Mouse (Mus musculus): ENCODE data around the gene Tax1bp3. TPM values are rescaled to one million over a fixed set of nuclear protein-coding genes. Genes with fewer than 3 reads are reported as not detected.
A peak's percentile ranks its signal among the peaks of the same experiment; 100 is the strongest.

Tax1bp3 gene
- polyA plus RNA-seq, 1 experiment = 19.3 TPM

DNA sequence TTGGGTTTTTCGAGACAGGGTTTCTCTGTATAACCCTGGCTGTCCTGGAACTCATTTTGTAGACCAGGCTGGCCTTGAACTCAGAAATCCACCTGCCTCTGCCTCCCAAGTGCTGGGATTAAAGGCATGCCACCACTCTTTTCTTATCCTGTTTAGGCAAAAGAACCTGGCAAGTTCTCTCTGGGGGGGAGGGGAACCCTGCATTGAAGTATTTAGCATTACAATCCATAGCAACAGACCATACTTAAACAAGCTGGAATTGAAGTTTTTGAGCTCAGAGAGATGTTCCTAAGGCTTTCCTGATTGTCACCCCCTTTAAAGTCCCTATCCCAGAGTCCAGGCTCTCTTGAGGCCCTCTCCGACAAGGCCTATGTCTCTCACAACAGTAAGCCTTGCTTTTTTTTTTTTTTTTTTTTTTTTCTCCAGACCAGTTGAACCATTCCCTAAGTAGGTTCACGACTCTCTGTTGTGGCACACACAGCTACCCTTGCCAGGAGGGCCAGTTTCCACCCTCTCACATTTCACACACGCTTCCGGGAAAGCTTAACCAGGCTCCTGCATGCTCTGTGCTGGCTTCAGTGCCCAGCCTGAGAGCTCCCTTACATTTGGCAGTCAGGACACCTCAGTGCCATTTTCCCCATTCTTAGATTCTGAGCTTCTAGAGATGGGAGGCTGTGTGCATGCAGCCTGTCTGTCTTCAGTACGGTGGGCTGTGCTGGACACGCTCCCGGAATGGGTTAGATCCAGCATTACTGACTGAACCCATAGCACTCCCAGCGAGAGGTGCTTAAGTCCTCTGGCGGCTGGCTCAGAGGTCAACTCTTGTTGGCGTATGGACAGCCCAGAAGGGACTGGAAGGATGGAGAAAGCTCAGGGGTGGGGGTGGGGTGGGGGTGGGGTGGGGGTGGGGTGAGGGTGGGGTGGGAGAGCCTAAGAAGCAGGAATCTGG lies 30.6 kb upstream of the Tax1bp3 start:
- H3K4me1 ChIP-seq = peaks cover 15% of the 10 kb centered on the region
- peaks cover 13% of the 10 kb centered on the region for H3K27me3 ChIP-seq (replicated peaks)
- no peak for TF ChIP-seq GATA1 (IDR thresholded peaks at IDR 0.05; ENCODE audit: borderline replicate concordance, low read length)
- TF ChIP-seq FLI1 (IDR thresholded peaks at IDR 0.05; ENCODE audit: low read length) = no peak
- H3K4me3 ChIP-seq (replicated peaks) = no peak overlapping the region
- no peaks in the 10 kb centered on the region for H3K36me3 ChIP-seq (replicated peaks; ENCODE audit: low read length)
- no peaks in the 10 kb centered on the region for H3K9me3 ChIP-seq

GRCm38 (mm10) chr11:73146975-73147365 lies 29.9 kb upstream of the Tax1bp3 start:
- Histone ChIP-seq H3K36me3 (replicated peaks; ENCODE audit: low read length) (no peaks in the 10 kb centered on the region), H3K27me3 (replicated peaks) (peaks cover 13% of the 10 kb centered on the region), H3K4me3 (replicated peaks) (no peak overlapping the region), H3K4me1 (peaks cover 15% of the 10 kb centered on the region), H3K9me3 (no peaks in the 10 kb centered on the region)
- TF ChIP-seq FLI1 (IDR thresholded peaks at IDR 0.05; ENCODE audit: low read length) = no peak
- TF ChIP-seq GATA1 (IDR thresholded peaks at IDR 0.05; ENCODE audit: borderline replicate concordance, low read length) = no peak

DNA sequence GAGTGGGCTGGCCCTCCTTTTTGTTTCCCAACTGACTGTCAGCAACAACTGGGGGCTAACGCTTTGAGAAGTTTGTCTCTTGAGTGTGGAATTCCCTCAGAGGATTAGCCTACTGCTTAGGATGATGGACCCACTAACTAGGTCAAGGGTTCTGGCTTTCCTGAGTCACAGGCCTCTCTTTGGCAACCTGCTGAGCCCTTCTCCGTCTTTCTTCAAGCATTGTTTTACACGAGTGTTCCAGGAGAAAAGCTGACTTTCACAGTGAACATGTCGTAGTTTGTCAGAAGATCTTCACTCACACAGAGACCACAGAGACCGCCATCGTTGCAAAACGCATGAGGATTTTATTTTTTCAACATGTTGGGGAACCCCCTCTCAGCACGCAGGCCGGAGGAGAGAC lies 28.7 kb upstream of the Tax1bp3 start:
- Histone ChIP-seq H3K27me3 (replicated peaks) (peaks cover 17% of the 10 kb centered on the region), H3K4me1 (peaks cover 12% of the 10 kb centered on the region), H3K9me3 (no peaks in the 10 kb centered on the region), H3K4me3 (replicated peaks) (no peak overlapping the region), H3K36me3 (replicated peaks; ENCODE audit: low read length) (no peaks in the 10 kb centered on the region)
- TF ChIP-seq FLI1 (IDR thresholded peaks at IDR 0.05; ENCODE audit: low read length) (no peak), GATA1 (IDR thresholded peaks at IDR 0.05; ENCODE audit: borderline replicate concordance, low read length) (no peak)

DNA sequence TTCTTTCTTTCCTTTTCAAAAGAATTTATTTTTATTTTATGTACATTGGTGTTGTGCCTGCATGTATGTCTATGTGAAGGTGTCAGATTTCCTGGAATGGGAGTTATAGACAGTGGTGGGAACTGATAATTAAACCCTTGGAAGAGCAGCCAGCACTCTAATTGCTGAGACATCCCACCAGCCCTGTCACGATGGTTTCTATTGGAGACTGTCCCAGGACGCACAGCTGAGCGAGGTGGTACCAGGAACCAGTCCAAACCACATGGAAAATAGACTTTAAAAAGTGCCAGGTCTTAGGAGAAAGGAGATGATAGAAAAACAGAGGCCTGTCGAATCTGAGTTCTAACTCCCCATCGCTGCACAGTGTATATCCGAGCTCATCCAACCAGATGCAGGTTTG lies 21.8 kb upstream of the Tax1bp3 start:
- Histone ChIP-seq H3K9me3 (no peaks in the 10 kb centered on the region), H3K4me3 (replicated peaks) (no peak overlapping the region), H3K27me3 (replicated peaks) (peaks cover 67% of the 10 kb centered on the region), H3K4me1 (peaks cover 8% of the 10 kb centered on the region), H3K36me3 (replicated peaks; ENCODE audit: low read length) (no peaks in the 10 kb centered on the region)
- no peak for TF ChIP-seq FLI1 (IDR thresholded peaks at IDR 0.05; ENCODE audit: low read length)
- no peak for TF ChIP-seq GATA1 (IDR thresholded peaks at IDR 0.05; ENCODE audit: borderline replicate concordance, low read length)

DNA sequence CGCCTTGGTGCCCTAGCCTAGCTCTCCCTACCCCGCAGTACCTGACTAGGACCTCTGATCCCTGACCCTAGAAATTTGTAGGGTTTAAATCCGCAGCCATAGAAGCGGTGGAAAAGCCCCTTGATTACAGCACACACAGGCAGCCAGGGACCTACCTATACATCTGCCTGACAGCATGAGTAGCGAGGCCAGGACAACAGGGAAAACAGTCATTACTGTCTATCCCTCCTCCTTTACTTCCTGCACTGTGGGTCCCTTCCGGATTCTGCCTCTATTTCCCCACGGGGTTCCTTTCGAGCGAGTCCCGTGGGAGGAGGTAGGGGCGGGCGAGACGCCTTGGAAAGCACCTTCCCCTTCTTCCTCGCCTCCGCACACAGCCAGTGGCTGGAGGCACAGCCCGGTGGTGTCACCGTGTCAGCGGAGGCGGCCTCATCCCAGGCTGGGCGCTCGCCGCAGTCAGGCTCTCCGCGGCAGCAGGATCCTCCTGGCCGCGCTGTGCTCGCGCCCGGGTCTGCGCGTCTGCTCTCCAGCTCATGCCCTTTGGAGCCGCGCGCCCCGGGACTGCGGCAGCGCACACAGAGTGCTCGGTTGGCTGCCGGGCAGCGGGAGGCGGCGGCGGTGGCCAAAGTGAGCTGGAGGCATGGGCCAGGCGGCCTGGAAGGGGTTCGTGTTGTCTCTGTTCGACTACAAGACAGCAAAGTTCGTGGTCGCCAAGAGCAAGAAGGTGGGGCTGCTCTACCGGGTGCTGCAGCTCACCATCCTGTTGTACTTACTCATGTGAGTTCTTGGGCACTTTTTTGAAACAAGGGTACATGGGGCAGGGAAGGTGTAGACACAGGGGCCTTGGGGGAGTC lies 16.7 kb upstream of the Tax1bp3 start, which contains the start of gene P2rx5:
TSS of gene P2rx5 (plus strand) at position 465 of the 854 bp plus-strand sequence.
- TF ChIP-seq FLI1 (IDR thresholded peaks at IDR 0.05; ENCODE audit: low read length) (no peak), GATA1 (IDR thresholded peaks at IDR 0.05; ENCODE audit: borderline replicate concordance, low read length) (no peak)
- Histone ChIP-seq H3K36me3 (replicated peaks; ENCODE audit: low read length) (no peaks in the 10 kb centered on the region), H3K4me3 (replicated peaks) (peak within 1 kb of the TSS; percentile 91), H3K9me3 (no peaks in the 10 kb centered on the region), H3K4me1 (peaks cover 43% of the 10 kb centered on the region), H3K27me3 (replicated peaks) (peaks cover 56% of the 10 kb centered on the region)

DNA sequence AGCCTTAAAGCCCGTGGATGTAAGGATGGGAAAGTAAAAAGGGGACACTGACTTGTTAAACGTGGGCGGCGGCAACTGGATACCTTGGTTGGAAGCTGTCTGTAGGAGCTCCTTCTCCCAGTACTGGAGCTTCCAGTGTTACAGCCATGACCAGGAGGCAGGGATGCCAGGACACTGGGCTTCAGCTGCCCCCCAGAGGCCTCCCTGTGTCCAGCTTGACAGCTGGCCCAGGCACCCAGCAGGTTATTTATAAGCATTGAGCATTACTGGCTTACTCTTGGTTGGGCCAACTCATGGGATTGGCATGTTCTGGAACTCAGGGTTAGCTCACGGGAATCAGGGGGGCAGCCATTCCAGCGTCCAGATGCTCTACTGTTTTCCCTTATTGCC lies 16.1 kb upstream of the Tax1bp3 start:
- peak overlapping the region; percentile 91 for H3K4me3 ChIP-seq (replicated peaks)

GRCm38 (mm10) chr11:73161616-73162015 lies 15.3 kb upstream of the Tax1bp3 start:
- H3K4me3 ChIP-seq (replicated peaks) = peak overlapping the region; percentile 91
- peaks cover 2% of the 10 kb centered on the region for H3K36me3 ChIP-seq (replicated peaks; ENCODE audit: low read length)
- peaks cover 57% of the 10 kb centered on the region for H3K4me1 ChIP-seq
- TF ChIP-seq GATA1 (IDR thresholded peaks at IDR 0.05; ENCODE audit: borderline replicate concordance, low read length) (no peak), FLI1 (IDR thresholded peaks at IDR 0.05; ENCODE audit: low read length) (no peak)
- peaks cover 46% of the 10 kb centered on the region for H3K27me3 ChIP-seq (replicated peaks)
- H3K9me3 ChIP-seq = no peaks in the 10 kb centered on the region

More for the DNA sequence above, 16.1 kb upstream of the Tax1bp3 start:
- Histone ChIP-seq H3K36me3 (replicated peaks; ENCODE audit: low read length) (no peaks in the 10 kb centered on the region), H3K27me3 (replicated peaks) (peaks cover 50% of the 10 kb centered on the region), H3K4me1 (peaks cover 49% of the 10 kb centered on the region), H3K9me3 (no peaks in the 10 kb centered on the region)
- no peak for TF ChIP-seq FLI1 (IDR thresholded peaks at IDR 0.05; ENCODE audit: low read length)
- no peak for TF ChIP-seq GATA1 (IDR thresholded peaks at IDR 0.05; ENCODE audit: borderline replicate concordance, low read length)

GRCm38 (mm10) chr11:73162284-73162683 lies 14.6 kb upstream of the Tax1bp3 start:
- H3K4me3 ChIP-seq (replicated peaks) = no peak overlapping the region
- TF ChIP-seq GATA1 (IDR thresholded peaks at IDR 0.05; ENCODE audit: borderline replicate concordance, low read length) (no peak), FLI1 (IDR thresholded peaks at IDR 0.05; ENCODE audit: low read length) (no peak)
- peaks cover 39% of the 10 kb centered on the region for H3K27me3 ChIP-seq (replicated peaks)
- H3K36me3 ChIP-seq (replicated peaks; ENCODE audit: low read length) = peaks cover 2% of the 10 kb centered on the region
- H3K9me3 ChIP-seq = no peaks in the 10 kb centered on the region
- peaks cover 64% of the 10 kb centered on the region for H3K4me1 ChIP-seq

GRCm38 (mm10) chr11:73168071-73168470 lies 8.8 kb upstream of the Tax1bp3 start:
- peaks cover 2% of the 10 kb centered on the region for H3K27me3 ChIP-seq (replicated peaks)
- H3K36me3 ChIP-seq (replicated peaks; ENCODE audit: low read length) = peaks cover 40% of the 10 kb centered on the region
- H3K9me3 ChIP-seq = no peaks in the 10 kb centered on the region
- no peak overlapping the region for H3K4me3 ChIP-seq (replicated peaks)
- H3K4me1 ChIP-seq = peaks cover 73% of the 10 kb centered on the region
- TF ChIP-seq GATA1 (IDR thresholded peaks at IDR 0.05; ENCODE audit: borderline replicate concordance, low read length) = no peak
- no peak for TF ChIP-seq FLI1 (IDR thresholded peaks at IDR 0.05; ENCODE audit: low read length)

Measured in megakaryocyte, embryonic 14.5 days (primary cell).